Mouse (Mus musculus) midbrain, embryonic 12.5 days (tissue): Measurements from ENCODE around the gene Prps1l1. TPM values are rescaled to one million over a fixed set of nuclear protein-coding genes. Genes with fewer than 3 reads are reported as not detected.

Source experiments
- ATAC-seq: fragments of 200-750 bp; cut with Nextera tagmentation; 2 replicates; pipeline ENCODE4 v1.8.0; 2017; ENCODE audit warnings: low read depth, moderate TSS enrichment, moderate library complexity; ENCODE audit not compliant: low FRiP score
- H3K27ac ChIP-seq: fragments of 300-500 bp; sonication (generic); replicated peaks from 2 replicates; pipeline ENCODE4 v1.5.1; 2016; ENCODE audit warnings: mild to moderate bottlenecking
- H3K27me3 ChIP-seq: fragments of 300-500 bp; sonication (generic); 2 replicates; pipeline ENCODE4 v1.6.1; 2016; ENCODE audit warnings: mild to moderate bottlenecking
- H3K36me3 ChIP-seq: fragments of 300-500 bp; sonication (generic); 2 replicates; pipeline ENCODE4 v1.6.1; 2016
- H3K4me1 ChIP-seq: fragments of 300-500 bp; sonication (generic); 2 replicates; pipeline ENCODE4 v1.6.1; 2016
- H3K4me2 ChIP-seq: fragments of 300-500 bp; sonication (generic); replicated peaks from 2 replicates; pipeline ENCODE4 v1.6.1; 2016; ENCODE audit warnings: mild to moderate bottlenecking, moderate library complexity
- H3K4me3 ChIP-seq: fragments of 300-500 bp; sonication (generic); 2 replicates; pipeline ENCODE4 v1.5.1; 2016; ENCODE audit warnings: mild to moderate bottlenecking
- H3K9ac ChIP-seq: fragments of 300-500 bp; sonication (generic); replicated peaks from 2 replicates; pipeline ENCODE4 v1.6.1; 2016; ENCODE audit warnings: mild to moderate bottlenecking, moderate library complexity
- H3K9me3 ChIP-seq: fragments of 300-500 bp; sonication (generic); 2 replicates; pipeline ENCODE4 v1.6.1; 2016; ENCODE audit warnings: mild to moderate bottlenecking
- WGBS: fragments of 180-500 bp; shearing (Covaris S2); methylation state at CpG from one replicate; pipeline ENCODE4 v1.1.7; 2016; 5-methylcytosine and 5-hydroxymethylcytosine counted together
- polyA plus RNA-seq: library from polyadenylated mRNA; unstranded; fragments of >200 nt; fragmentation: Nextera tagmentation; extraction: Ambion mirVana; gene quantifications from 2 replicates; pipeline ENCODE4 v1.2.1, GENCODE M21; 2016

The Prps1l1 gene
- polyA plus RNA-seq, 1 experiment from 2014 or later = not detected

- Histone ChIP-seq H3K27me3 (peaks cover 4% of the 10 kb centered on the region; the same call in 1 of the 2 replicates), H3K9me3 (no peaks in the 10 kb centered on the region), H3K4me1 (peaks cover 17% of the 10 kb centered on the region), H3K4me2 (no peak overlapping the region), H3K27ac (no peak overlapping the region), H3K9ac (no peak overlapping the region), H3K4me3 (no peak overlapping the region), H3K36me3 (no peaks in the 10 kb centered on the region)
- peak; percentile 35; the same call in 1 of the 2 replicates for ATAC-seq
- WGBS = 67% methylated on average over 1 of the region's 1 CpGs
These were observed 23.3 kb downstream of the Prps1l1 start for GRCm38 (mm10) chr12:35007851-35008250.

GRCm38 (mm10) chr12:35008340-35009137 is 24.0 kb downstream of the Prps1l1 start:
- 37% methylated on average over 11 of the region's 11 CpGs for WGBS
- peak overlapping the region; percentile 24 for H3K4me2 ChIP-seq
- H3K27ac ChIP-seq = peak overlapping the region; percentile 58
- H3K36me3 ChIP-seq = no peaks in the 10 kb centered on the region
- peaks cover 17% of the 10 kb centered on the region for H3K4me1 ChIP-seq
- ATAC-seq = peak; percentile 97
- H3K9me3 ChIP-seq = no peaks in the 10 kb centered on the region
- no peak overlapping the region for H3K4me3 ChIP-seq
- H3K27me3 ChIP-seq = peaks cover 4% of the 10 kb centered on the region; the same call in 1 of the 2 replicates
- no peak overlapping the region for H3K9ac ChIP-seq

DNA sequence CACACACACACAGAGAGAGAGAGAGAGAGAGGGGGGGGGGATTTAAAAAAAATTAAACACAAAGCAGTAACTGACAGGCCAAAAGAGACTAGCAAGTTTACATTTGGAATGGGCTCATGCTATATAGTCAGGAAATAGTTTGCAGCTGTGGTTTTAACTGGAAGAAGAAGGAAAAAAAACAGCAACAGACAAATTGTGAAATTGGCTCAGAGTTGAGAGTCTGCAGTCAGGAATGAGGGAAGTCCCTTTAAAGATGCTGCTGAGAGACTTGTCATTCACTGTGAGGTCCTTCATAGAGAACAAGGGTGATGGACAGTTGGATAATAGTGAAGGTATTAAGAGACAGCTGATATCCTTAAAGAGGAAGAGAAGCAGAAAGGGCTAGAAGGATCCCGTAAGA is 26.9 kb downstream of the Prps1l1 start:
- Histone ChIP-seq H3K9ac (no peak overlapping the region), H3K27ac (no peak overlapping the region), H3K4me2 (no peak overlapping the region), H3K4me1 (peaks cover 17% of the 10 kb centered on the region), H3K4me3 (no peak overlapping the region), H3K27me3 (peaks cover 4% of the 10 kb centered on the region; the same call in 1 of the 2 replicates), H3K9me3 (no peaks in the 10 kb centered on the region), H3K36me3 (no peaks in the 10 kb centered on the region)
- WGBS = 45% methylated on average over 1 of the region's 1 CpGs
- ATAC-seq = no peak

GRCm38 (mm10) chr12:35013950-35014349 is 29.4 kb downstream of the Prps1l1 start:
- H3K9ac ChIP-seq = no peak overlapping the region
- no peak overlapping the region for H3K4me3 ChIP-seq
- 69% methylated on average over 2 of the region's 2 CpGs for WGBS
- H3K27me3 ChIP-seq = peaks cover 4% of the 10 kb centered on the region; the same call in 1 of the 2 replicates
- ATAC-seq = no peak
- H3K36me3 ChIP-seq = no peaks in the 10 kb centered on the region
- peaks cover 4% of the 10 kb centered on the region for H3K4me1 ChIP-seq
- H3K27ac ChIP-seq = no peak overlapping the region
- no peak overlapping the region for H3K4me2 ChIP-seq
- H3K9me3 ChIP-seq = no peaks in the 10 kb centered on the region

DNA sequence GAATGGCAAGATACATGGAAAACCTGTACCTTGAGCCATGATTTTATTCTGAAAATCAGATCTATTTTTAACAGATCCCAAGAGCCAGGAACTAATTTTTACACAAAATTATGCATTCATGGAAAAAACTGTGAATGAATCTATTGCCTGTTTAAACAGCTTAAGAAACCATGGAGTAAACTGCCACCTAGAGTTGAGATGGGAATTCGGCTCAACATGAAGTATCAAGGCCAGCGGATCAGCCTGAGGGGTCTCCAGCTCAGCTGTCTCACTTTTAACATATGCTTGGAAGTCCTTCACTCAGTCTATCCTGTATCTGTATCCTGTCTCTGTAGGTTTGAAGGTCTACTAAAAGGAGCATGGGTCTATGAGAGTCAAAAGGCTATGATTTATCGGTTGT is 31.5 kb downstream of the Prps1l1 start:
- ATAC-seq = peak; percentile 49; the same call in 1 of the 2 replicates
- 65% methylated on average over 3 of the region's 3 CpGs for WGBS

GRCm38 (mm10) chr12:35016481-35017250 is 32.1 kb downstream of the Prps1l1 start:
- Histone ChIP-seq H3K4me2 (no peak overlapping the region), H3K9me3 (no peaks in the 10 kb centered on the region), H3K36me3 (no peaks in the 10 kb centered on the region), H3K4me1 (no peaks in the 10 kb centered on the region), H3K4me3 (no peak overlapping the region), H3K27me3 (peaks cover 3% of the 10 kb centered on the region; the same call in 1 of the 2 replicates), H3K27ac (no peak overlapping the region), H3K9ac (no peak overlapping the region)
- WGBS = 92% methylated on average over 9 of the region's 9 CpGs
- no peak for ATAC-seq

More for the DNA sequence above, 31.5 kb downstream of the Prps1l1 start:
- no peak overlapping the region for H3K9ac ChIP-seq
- peaks cover 4% of the 10 kb centered on the region; the same call in 1 of the 2 replicates for H3K27me3 ChIP-seq
- H3K9me3 ChIP-seq = no peaks in the 10 kb centered on the region
- H3K4me2 ChIP-seq = no peak overlapping the region
- no peak overlapping the region for H3K27ac ChIP-seq
- no peaks in the 10 kb centered on the region for H3K4me1 ChIP-seq
- no peaks in the 10 kb centered on the region for H3K36me3 ChIP-seq
- H3K4me3 ChIP-seq = no peak overlapping the region

DNA sequence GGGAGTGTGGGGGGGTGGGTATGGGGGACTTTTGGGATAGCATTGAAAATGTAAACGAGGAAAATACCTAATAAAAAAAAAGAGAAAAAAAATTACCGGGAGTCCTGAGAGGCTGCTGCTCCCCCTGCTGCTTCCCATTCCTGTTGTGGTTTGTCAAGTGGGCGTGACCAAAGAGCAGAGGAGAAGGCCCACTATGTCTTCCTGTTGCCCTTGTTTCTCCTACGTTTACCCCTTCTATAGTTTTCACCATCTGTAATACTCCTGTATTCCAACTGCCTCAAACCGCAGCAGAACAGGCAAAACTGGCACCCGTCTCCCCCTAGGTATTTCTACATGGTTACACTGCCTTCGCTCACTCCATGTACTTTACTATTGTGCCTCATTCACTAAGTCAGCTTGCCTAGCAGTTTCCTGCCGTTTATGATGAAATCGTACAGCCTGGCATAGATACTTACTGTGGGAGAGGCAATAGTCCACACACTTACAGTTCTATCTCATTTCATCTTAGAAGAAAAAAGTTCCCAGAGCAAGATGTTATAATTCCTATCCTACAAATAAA is 34.2 kb downstream of the Prps1l1 start:
- H3K4me1 ChIP-seq = no peaks in the 10 kb centered on the region
- H3K36me3 ChIP-seq = no peaks in the 10 kb centered on the region
- H3K4me2 ChIP-seq = no peak overlapping the region
- no peaks in the 10 kb centered on the region for H3K9me3 ChIP-seq
- H3K9ac ChIP-seq = no peak overlapping the region
- no peak for ATAC-seq
- H3K4me3 ChIP-seq = no peak overlapping the region
- no peak overlapping the region for H3K27ac ChIP-seq
- H3K27me3 ChIP-seq = no peaks in the 10 kb centered on the region
- 87% methylated on average over 9 of the region's 9 CpGs for WGBS

DNA sequence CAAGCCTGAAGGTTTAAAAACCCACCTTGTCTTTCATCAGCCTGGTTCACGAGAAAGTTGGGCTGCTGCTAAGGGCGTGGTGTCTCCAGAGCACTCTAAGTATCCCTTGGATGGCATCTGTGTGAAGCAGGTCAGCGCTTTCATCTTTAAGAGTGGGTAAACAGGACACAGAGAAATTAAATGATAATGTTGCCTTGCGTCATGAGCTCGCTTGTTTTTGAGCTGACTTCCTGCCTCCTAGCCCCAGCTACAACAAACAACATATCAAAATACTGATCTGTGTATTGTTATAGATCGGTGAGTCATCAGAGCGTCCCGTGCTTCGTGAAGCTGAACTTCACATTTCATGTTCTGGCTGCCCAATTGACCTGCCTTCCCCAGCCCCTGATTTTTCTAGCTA is 36.7 kb downstream of the Prps1l1 start:
- no peak overlapping the region for H3K27ac ChIP-seq
- no peak overlapping the region for H3K4me2 ChIP-seq
- no peaks in the 10 kb centered on the region for H3K4me1 ChIP-seq
- no peak overlapping the region for H3K9ac ChIP-seq
- H3K27me3 ChIP-seq = no peaks in the 10 kb centered on the region
- ATAC-seq = no peak
- no peak overlapping the region for H3K4me3 ChIP-seq
- H3K9me3 ChIP-seq = no peaks in the 10 kb centered on the region
- H3K36me3 ChIP-seq = no peaks in the 10 kb centered on the region
- WGBS = 85% methylated on average over 9 of the region's 9 CpGs

- no peak overlapping the region for H3K27ac ChIP-seq
- no peaks in the 10 kb centered on the region for H3K9me3 ChIP-seq
- no peaks in the 10 kb centered on the region for H3K36me3 ChIP-seq
- H3K4me2 ChIP-seq = no peak overlapping the region
- H3K4me3 ChIP-seq = no peak overlapping the region
- ATAC-seq = no peak
- 51% methylated on average over 10 of the region's 10 CpGs for WGBS
- H3K9ac ChIP-seq = no peak overlapping the region
- H3K4me1 ChIP-seq = no peaks in the 10 kb centered on the region
- H3K27me3 ChIP-seq = no peaks in the 10 kb centered on the region
These were observed 37.5 kb downstream of the Prps1l1 start for GRCm38 (mm10) chr12:35022066-35022465.

GRCm38 (mm10) chr12:35025916-35026432 is 41.4 kb downstream of the Prps1l1 start:
- Histone ChIP-seq H3K4me3 (no peak overlapping the region), H3K4me2 (no peak overlapping the region), H3K36me3 (no peaks in the 10 kb centered on the region), H3K4me1 (no peaks in the 10 kb centered on the region), H3K9ac (no peak overlapping the region), H3K27ac (no peak overlapping the region), H3K27me3 (no peaks in the 10 kb centered on the region), H3K9me3 (no peaks in the 10 kb centered on the region)
- WGBS = 58% methylated on average over 4 of the region's 4 CpGs
- ATAC-seq = no peak

DNA sequence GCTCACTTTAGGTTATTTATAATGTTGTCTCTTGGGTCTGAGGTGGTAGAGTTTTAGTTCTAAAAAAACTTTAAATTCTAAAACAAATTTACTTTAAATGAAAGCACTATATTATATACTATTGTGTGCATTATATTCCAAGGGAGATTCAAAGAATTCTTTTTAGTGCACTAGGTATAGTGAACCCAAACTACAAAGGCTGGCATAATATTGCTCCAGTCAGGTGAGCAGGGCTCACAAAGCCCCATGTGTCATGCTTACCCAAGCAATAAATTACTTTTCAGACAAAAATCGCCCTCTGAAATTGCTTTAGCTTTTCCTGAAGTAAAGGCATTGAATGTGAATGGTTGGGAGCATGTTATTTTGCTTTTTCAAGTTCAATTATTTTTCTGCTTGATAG is 43.0 kb downstream of the Prps1l1 start:
- no peak overlapping the region for H3K4me2 ChIP-seq
- no peak overlapping the region for H3K4me3 ChIP-seq
- H3K36me3 ChIP-seq = no peaks in the 10 kb centered on the region
- H3K4me1 ChIP-seq = no peaks in the 10 kb centered on the region
- no peak overlapping the region for H3K9ac ChIP-seq
- WGBS = 53% methylated on average over 1 of the region's 1 CpGs
- no peak overlapping the region for H3K27ac ChIP-seq
- no peaks in the 10 kb centered on the region for H3K9me3 ChIP-seq
- no peak for ATAC-seq
- H3K27me3 ChIP-seq = no peaks in the 10 kb centered on the region
